Mouse (Mus musculus) limb, embryonic 11.5 days (tissue): ENCODE data around the gene Efcab14. TPM values are rescaled to one million over a fixed set of nuclear protein-coding genes. Genes with fewer than 3 reads are reported as not detected.

Experiments
- ATAC-seq: fragments of 200-750 bp; cut with Nextera tagmentation; 2 replicates; pipeline ENCODE4 v1.8.0; 2017; ENCODE audit warnings: low read depth; ENCODE audit not compliant: insufficient number of reproducible peaks, low FRiP score, low TSS enrichment
- DNase-seq: peaks from one replicate; pipeline ENCODE4 v3.0.0-alpha.2; 2015; ENCODE audit warnings: low spot score
- H3K27ac ChIP-seq: fragments of 300-500 bp; sonication (generic); replicated peaks from 2 replicates; pipeline ENCODE4 v1.5.1; 2014; ENCODE audit warnings: low read depth, mild to moderate bottlenecking, low read length
- H3K27me3 ChIP-seq: fragments of 300-500 bp; sonication (generic); 2 replicates; pipeline ENCODE4 v1.6.1; 2014; ENCODE audit warnings: mild to moderate bottlenecking, low read length, mixed read lengths; ENCODE audit not compliant: control insufficient read depth, insufficient read depth
- H3K36me3 ChIP-seq: fragments of 300-500 bp; sonication (generic); 2 replicates; pipeline ENCODE4 v1.6.1; 2014; ENCODE audit warnings: mild to moderate bottlenecking, low read length, moderate library complexity, mixed read lengths; ENCODE audit not compliant: control insufficient read depth, insufficient read depth
- H3K4me1 ChIP-seq: fragments of 300-500 bp; sonication (generic); 2 replicates; pipeline ENCODE4 v1.6.1; 2014; ENCODE audit warnings: low read length, mixed read lengths; ENCODE audit not compliant: control insufficient read depth, insufficient read depth
- H3K4me2 ChIP-seq: fragments of 300-500 bp; sonication (generic); 2 replicates; pipeline ENCODE4 v1.6.1; 2014; ENCODE audit warnings: low read depth, mild to moderate bottlenecking, moderate library complexity; ENCODE audit not compliant: severe bottlenecking
- H3K4me3 ChIP-seq: fragments of 300-500 bp; sonication (generic); 2 replicates; pipeline ENCODE4 v1.5.1; 2014; ENCODE audit warnings: low read depth, low read length
- H3K9ac ChIP-seq: fragments of 300-500 bp; sonication (generic); 2 replicates; pipeline ENCODE4 v1.6.1; 2014; ENCODE audit warnings: mild to moderate bottlenecking, low read length
- H3K9me3 ChIP-seq: fragments of 300-500 bp; sonication (generic); 2 replicates; pipeline ENCODE4 v1.6.1; 2016; ENCODE audit warnings: low read length; ENCODE audit not compliant: control insufficient read depth
- WGBS: fragments of 180-500 bp; shearing (Covaris S2); extraction: QIAGEN DNeasy Blood & Tissue Kit; methylation state at CpG from one replicate; pipeline ENCODE4 v1.1.7; 2014; 5-methylcytosine and 5-hydroxymethylcytosine counted together
- polyA plus RNA-seq: library from polyadenylated mRNA; unstranded; fragments of >200 nt; fragmentation: Nextera tagmentation; extraction: Ambion mirVana; gene quantifications from 2 replicates; pipeline ENCODE4 v1.2.1, GENCODE M21; 2014

The Efcab14 gene
- polyA plus RNA-seq, 1 experiment from 2014 or later, result 44.3 TPM

DNA sequence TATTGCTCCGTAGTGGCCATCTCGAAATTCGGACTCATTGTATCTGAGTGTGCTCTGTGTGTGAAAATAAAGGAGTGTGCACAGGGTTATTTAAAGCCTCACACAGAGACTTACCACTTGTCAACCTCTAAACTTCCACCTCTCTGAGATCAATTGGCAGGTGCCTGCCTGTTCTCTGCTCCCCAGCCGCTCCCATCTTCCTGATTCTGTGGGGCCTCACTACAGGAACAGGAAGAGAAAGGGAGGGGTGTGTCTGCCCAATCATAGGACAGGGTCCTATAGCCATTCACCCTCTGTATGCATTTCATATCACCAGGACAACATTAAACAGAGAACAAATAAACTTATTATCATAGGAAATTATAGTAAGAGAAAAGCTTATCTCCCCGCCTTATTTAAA, 3.8 kb upstream of the Efcab14 start:
- H3K4me2 ChIP-seq, result no peak overlapping the region

DNA sequence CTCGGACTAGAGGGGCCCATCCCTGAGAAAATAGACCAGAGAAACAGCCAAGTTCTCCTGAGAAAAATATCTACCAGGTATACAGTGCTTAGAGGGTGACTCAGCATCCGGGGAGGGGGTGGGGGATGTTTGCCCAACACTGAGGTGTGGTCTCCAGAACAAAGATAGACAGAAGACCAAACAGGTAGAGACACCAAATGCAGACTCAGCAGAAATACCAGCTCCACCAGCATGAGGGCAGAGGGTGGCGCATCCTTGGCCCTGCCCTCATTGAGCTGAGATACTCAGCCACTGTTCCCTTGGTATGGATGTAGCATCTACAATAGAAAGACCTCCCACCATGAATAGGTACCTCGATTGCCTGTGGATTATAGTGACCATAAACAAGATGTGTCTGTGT, 2.7 kb upstream of the Efcab14 start:
- peaks cover 7% of the 10 kb centered on the region; the same call in 1 of the 2 replicates for H3K4me1 ChIP-seq
- H3K27ac ChIP-seq, result no peak overlapping the region
- 66% methylated on average over 4 of the region's 4 CpGs for WGBS
- H3K9ac ChIP-seq, result no peak overlapping the region
- DNase-seq (no peak), ATAC-seq (no peak)
- no peak overlapping the region for H3K4me3 ChIP-seq
- H3K4me2 ChIP-seq, result no peak overlapping the region
- H3K9me3 ChIP-seq, result no peaks in the 10 kb centered on the region
- no peaks in the 10 kb centered on the region for H3K36me3 ChIP-seq
- no peaks in the 10 kb centered on the region for H3K27me3 ChIP-seq

More for the DNA sequence above, 3.8 kb upstream of the Efcab14 start:
- 79% methylated on average over 5 of the region's 5 CpGs for WGBS
- no peak for DNase-seq
- Histone ChIP-seq H3K9me3 (no peaks in the 10 kb centered on the region), H3K27ac (no peak overlapping the region), H3K4me1 (peaks cover 5% of the 10 kb centered on the region; the same call in 1 of the 2 replicates), H3K36me3 (no peaks in the 10 kb centered on the region), H3K27me3 (no peaks in the 10 kb centered on the region), H3K9ac (no peak overlapping the region), H3K4me3 (no peak overlapping the region)
- ATAC-seq, result no peak

DNA sequence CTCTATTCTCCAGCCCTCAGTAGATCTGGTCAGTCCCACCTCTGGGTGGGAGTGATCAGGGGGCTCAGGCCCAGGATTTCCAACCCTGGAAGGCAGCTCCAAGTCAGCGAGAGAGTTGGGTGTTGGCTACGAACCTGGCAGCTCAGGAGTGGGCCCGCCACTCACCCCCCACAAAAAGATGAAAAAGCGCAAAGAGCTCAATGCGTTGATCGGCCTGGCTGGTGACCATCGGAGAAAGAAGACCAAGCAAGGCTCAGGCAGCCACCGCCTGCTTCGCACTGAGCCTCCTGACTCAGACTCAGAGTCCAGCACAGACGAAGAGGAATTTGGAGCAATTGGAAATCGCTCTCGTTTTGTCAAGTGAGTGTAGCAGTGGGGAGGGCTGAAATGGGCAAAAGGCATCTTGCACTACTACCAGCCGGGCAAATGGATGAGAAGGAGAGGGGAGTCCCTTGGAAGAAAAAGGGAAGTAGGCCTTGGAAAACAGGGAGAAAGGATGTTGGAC, 989 bp downstream of the Efcab14 start:
- Histone ChIP-seq H3K36me3 (no peaks in the 10 kb centered on the region), H3K9ac (peak overlapping the region; percentile 83), H3K4me1 (peaks cover 7% of the 10 kb centered on the region; the same call in 1 of the 2 replicates), H3K4me2 (peak overlapping the region; percentile 69), H3K27me3 (no peaks in the 10 kb centered on the region), H3K27ac (no peak overlapping the region), H3K4me3 (peak overlapping the region; percentile 77), H3K9me3 (no peaks in the 10 kb centered on the region)
- DNase-seq, result no peak
- no peak for ATAC-seq
- 40% methylated on average over 13 of the region's 13 CpGs for WGBS

DNA sequence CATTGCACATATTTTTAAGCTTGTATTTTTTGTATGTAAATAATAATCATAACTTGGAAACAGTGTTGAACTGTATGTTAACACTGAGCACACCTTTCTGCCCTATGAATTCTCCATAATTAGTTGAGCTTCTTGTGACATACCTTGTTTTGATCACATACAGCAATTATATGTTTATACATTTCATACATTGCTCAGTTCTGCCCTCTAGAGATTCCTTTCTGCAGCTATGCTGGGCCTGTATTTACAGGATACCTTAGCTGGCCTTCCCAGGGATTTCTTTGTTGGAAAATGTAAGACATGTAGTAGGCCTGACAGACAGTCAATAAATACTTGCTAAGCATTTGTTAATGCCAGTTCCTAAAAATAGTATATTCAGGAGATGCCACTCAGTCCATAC, 5.1 kb downstream of the Efcab14 start:
- H3K36me3 ChIP-seq, result no peaks in the 10 kb centered on the region
- no peaks in the 10 kb centered on the region for H3K27me3 ChIP-seq
- ATAC-seq (no peak), DNase-seq (no peak)
- H3K4me2 ChIP-seq, result no peak overlapping the region
- no peak overlapping the region for H3K27ac ChIP-seq
- H3K4me3 ChIP-seq, result no peak overlapping the region
- H3K9me3 ChIP-seq, result no peaks in the 10 kb centered on the region
- no peak overlapping the region for H3K9ac ChIP-seq
- peaks cover 7% of the 10 kb centered on the region; the same call in 1 of the 2 replicates for H3K4me1 ChIP-seq

DNA sequence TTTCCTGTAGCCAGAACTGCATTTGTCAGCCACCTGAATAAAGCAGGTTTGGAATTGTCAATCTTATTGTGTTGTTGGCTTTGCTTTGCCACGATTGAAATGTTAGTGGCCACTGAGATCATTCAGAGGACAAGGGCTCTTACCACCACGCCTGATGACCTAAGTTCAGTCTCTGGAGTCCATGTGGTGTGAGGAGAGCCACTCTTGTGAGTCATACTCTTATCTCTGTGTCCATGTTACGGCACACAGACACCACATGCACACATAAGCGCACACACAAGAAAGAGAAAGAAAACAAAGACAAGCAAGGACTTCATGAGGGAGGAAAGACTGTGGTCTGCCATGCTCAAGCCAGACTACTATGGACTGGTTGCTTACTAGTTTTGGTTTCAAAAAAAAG, 5.6 kb downstream of the Efcab14 start:
- DNase-seq (no peak), ATAC-seq (no peak)
- Histone ChIP-seq H3K4me1 (peaks cover 7% of the 10 kb centered on the region; the same call in 1 of the 2 replicates), H3K9ac (no peak overlapping the region), H3K4me2 (no peak overlapping the region), H3K27me3 (no peaks in the 10 kb centered on the region), H3K9me3 (no peaks in the 10 kb centered on the region), H3K27ac (no peak overlapping the region), H3K4me3 (no peak overlapping the region), H3K36me3 (no peaks in the 10 kb centered on the region)
- 93% methylated on average over 4 of the region's 4 CpGs for WGBS

DNA sequence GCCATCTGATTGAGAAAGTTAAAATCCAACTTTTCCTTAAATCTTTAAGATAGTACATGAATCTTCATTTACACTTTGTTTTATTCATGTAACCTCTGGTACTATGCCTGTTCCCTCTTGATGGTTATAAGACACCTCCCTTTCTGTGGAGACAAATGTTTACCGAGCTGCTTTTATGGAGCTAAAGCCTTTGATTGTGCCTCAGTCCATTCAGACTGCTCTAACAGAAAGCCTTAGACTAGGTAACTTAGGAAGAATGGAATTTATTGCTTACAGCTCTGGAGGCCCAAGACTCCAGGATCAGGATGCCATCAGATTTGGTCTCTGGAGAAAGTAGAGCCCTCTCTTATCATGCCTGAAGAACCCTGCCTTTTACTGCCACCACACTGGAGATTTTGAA, 10.6 kb downstream of the Efcab14 start:
- no peak for ATAC-seq
- Histone ChIP-seq H3K4me3 (no peak overlapping the region), H3K9me3 (no peaks in the 10 kb centered on the region), H3K4me1 (no peaks in the 10 kb centered on the region), H3K27ac (no peak overlapping the region), H3K9ac (no peak overlapping the region), H3K4me2 (no peak overlapping the region), H3K36me3 (0 out of 2 replicates have a peak, but pooled peaks cover under 1% of the 10 kb centered on the region), H3K27me3 (no peaks in the 10 kb centered on the region)
- 35% methylated on average over 1 of the region's 1 CpGs for WGBS
- no peak for DNase-seq

DNA sequence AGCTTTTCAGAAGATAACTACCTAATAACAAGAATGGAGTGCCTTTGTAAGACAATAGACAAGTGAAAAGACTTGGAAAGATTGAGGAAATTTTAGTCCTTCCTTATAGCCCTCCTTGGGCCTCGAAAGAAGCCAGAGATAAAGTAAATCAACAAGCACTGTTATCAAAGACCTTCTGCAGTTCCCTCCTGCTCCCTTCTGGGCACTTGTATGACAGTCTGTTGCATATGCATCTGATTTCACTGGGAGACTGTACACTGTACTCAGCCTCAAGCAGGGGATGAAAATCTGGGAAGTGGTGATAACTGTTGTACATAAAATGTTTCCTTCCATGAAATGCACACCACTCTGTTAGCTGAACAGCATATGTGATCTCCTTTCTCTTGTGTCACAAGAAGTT, 11.8 kb downstream of the Efcab14 start:
- H3K9me3 ChIP-seq, result no peaks in the 10 kb centered on the region
- DNase-seq (no peak), ATAC-seq (no peak)
- H3K27me3 ChIP-seq, result no peaks in the 10 kb centered on the region
- H3K36me3 ChIP-seq, result 0 out of 2 replicates have a peak, but pooled peaks cover 3% of the 10 kb centered on the region
- H3K4me3 ChIP-seq, result no peak overlapping the region
- H3K27ac ChIP-seq, result no peak overlapping the region
- no peaks in the 10 kb centered on the region for H3K4me1 ChIP-seq
- H3K4me2 ChIP-seq, result no peak overlapping the region
- H3K9ac ChIP-seq, result no peak overlapping the region
- 68% methylated on average over 1 of the region's 1 CpGs for WGBS

DNA sequence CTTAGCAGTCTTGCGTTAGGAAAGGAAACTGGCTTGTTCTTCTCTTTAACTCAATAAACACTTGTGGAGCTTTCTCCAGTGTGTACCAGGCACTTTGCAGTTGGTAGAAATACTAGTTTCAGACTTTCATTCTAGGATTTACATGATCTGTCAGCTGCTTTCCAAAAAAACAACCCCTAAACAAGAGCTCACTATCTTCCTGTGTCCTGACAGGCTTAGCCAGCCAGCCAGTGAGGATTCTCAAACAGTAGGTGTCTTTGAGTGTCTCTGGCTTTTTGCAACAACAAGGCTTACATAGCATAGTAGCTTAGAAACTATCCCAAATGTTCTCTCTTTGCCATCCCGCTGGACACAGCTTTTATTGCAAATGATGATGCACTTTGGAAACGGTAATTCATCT, 16.6 kb downstream of the Efcab14 start:
- ATAC-seq, result no peak
- 91% methylated on average over 3 of the region's 3 CpGs for WGBS
- H3K36me3 ChIP-seq, result peaks cover 7% of the 10 kb centered on the region; the same call in 1 of the 2 replicates

DNA sequence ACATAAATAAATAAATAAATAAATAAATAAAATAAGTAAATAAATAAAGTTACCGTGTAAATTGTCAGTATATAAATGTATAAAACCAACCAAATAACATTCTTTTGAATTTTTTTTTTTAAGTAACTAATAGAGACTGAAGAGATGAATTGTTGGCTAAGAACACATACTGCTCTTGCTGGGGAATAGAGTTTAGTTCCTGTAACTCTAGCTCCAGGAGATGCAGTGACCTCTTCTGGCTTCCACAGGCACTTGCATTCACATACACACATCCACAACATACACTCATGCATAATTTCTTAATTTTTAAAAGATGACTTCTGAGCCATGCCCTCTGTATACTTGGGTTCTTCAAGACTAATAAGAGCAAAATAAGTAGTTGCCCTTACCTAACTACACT, 17.3 kb downstream of the Efcab14 start:
- Histone ChIP-seq H3K4me3 (no peak overlapping the region), H3K4me1 (no peaks in the 10 kb centered on the region), H3K36me3 (peaks cover 9% of the 10 kb centered on the region; the same call in 1 of the 2 replicates), H3K9ac (no peak overlapping the region), H3K27ac (no peak overlapping the region), H3K27me3 (no peaks in the 10 kb centered on the region), H3K9me3 (no peaks in the 10 kb centered on the region), H3K4me2 (no peak overlapping the region)
- 87% methylated on average over 1 of the region's 1 CpGs for whole genome bisulfite sequencing
- ATAC-seq (no peak), DNase-seq (no peak)

More for the DNA sequence above, 16.6 kb downstream of the Efcab14 start:
- H3K9me3 ChIP-seq, result no peaks in the 10 kb centered on the region
- H3K27me3 ChIP-seq, result no peaks in the 10 kb centered on the region
- no peak overlapping the region for H3K9ac ChIP-seq
- H3K27ac ChIP-seq, result no peak overlapping the region
- H3K4me1 ChIP-seq, result no peaks in the 10 kb centered on the region
- no peak overlapping the region for H3K4me3 ChIP-seq
- H3K4me2 ChIP-seq, result no peak overlapping the region
- no peak for DNase-seq
